Mouse (Mus musculus) layer of hippocampus, postnatal 25 days (tissue): ENCODE measurements around the gene BC049762. TPM values are rescaled to one million over a fixed set of nuclear protein-coding genes. Genes with fewer than 3 reads are reported as not detected.

Experiments
- DNase-seq, 2 experiments: peaks; one replicate each; pipeline ENCODE4 v3.0.0; 2022; ENCODE audit warnings: mixed read lengths in 2 of 2, low spot score in 1 of 2; ENCODE audit errors: extremely low spot score in 1 of 2
- total RNA-seq, 2 experiments: library from RNA; stranded (reverse); gene quantifications; 2 replicates each; pipeline ENCODE4 v1.2.3; 2021

The BC049762 gene
- total RNA-seq, 2 experiments from 2014 or later = 0.42 to 0.68 TPM

GRCm38 (mm10) chr11:51219396-51219980 is 43.4 kb downstream of the BC049762 start:
- DNase-seq = no peak

- no peak for DNase-seq
These were observed 48.8 kb downstream of the BC049762 start for GRCm38 (mm10) chr11:51214021-51214420.

GRCm38 (mm10) chr11:51211426-51211825 is 51.4 kb downstream of the BC049762 start:
- DNase-seq = no peak

GRCm38 (mm10) chr11:51207758-51208157 is 55.1 kb downstream of the BC049762 start:
- no peak for DNase-seq

Other genes starting within 250 kb of the BC049762 start
- gene Olfr54, start 248.8 kb downstream of the BC049762 start, total RNA-seq = not detected
- gene Olfr1375, start 214.9 kb downstream of the BC049762 start, total RNA-seq = not detected
- gene Zfp354a, start 203.8 kb downstream of the BC049762 start, total RNA-seq = 1 to 10 TPM; 8.7 to 8.8 TPM
- not detected for gene Gm12569, start 42.6 kb downstream of the BC049762 start, total RNA-seq
- 100 to 1,000 TPM; 105 to 127 TPM for gene Clk4, start 1.3 kb downstream of the BC049762 start, total RNA-seq
- gene Col23a1, start 26.9 kb upstream of the BC049762 start, total RNA-seq = 1 to 10 TPM; 5.0 to 5.4 TPM